Mouse (Mus musculus): Measurements from ENCODE around the gene Ttc9c. TPM values are rescaled to one million over a fixed set of nuclear protein-coding genes. Genes with fewer than 3 reads are reported as not detected.
A peak's percentile ranks its signal among the peaks of the same experiment; 100 is the strongest.

The Ttc9c gene
- 10 to 100 TPM; 33.1 to 33.3 TPM for total RNA-seq (2021)

DNA sequence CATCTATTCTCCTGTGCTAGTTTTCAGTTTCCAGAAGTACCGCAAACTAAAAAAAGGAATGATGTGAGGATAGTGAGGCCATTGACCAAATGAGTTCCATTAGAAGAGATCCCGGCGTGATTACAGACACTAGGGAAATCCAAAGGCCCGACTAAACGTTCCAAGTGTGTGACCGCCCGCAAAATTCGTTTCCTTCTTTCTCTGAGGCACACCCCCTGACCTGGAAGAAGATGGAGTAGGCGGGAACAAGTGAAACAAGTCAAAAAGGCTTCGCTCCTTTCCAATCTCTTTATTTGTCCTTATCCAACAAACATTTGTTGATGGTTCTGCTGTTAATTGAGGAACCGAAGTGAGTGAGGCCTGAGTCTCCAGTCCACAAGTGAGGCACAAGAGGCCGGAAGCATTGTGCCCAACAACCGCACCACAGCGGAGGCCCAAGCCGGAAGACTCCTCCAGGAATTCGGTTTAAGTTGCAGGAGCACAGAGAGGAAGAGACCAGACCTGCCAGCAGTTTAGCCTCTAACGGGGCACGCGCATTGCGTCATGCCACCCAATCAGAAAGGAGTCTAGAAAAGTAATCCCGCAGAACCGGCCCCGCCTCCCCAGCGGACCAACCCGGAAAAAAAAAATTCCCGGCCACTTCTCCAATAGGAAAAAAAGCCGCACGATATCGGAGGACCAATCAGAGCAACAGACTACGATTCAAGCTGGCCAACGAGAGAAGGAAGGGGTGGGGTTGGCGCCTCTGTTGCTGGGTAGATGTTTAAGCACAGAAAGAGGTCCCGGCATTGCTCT, at the start of gene Ttc9c:
Gene Ttc9c, minus strand, starts transcription at position 533 of the 795 bp plus-strand sequence.
- intact Hi-C loops (cut with DNase I) = no loop called here
- peak; percentile 96 for DNase-seq (ENCODE audit: low spot score in 2 of 2)

DNA sequence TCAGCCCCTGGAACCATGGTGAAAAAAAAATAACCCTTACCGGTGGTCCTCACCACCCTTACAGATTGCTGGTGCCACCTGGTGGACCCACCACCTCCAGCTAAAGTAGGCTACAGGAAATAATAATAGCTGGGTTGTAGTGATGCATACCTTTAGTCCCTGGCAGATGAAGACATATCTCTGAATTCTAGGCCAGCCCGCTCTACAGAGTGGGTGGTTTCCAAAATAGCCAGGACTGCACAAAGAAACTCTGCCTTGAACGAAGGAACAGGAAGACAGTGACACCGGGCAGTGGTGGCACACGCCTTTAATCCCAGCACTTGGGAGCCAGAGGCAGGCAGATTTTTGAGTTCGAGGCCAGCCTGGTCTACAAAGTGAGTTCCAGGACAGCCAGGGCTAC, 45.1 kb upstream of the Ttc9c start:
- intact Hi-C loops (cut with DNase I) = no loop called here
- no peak for DNase-seq (ENCODE audit: low spot score in 2 of 2)

DNA sequence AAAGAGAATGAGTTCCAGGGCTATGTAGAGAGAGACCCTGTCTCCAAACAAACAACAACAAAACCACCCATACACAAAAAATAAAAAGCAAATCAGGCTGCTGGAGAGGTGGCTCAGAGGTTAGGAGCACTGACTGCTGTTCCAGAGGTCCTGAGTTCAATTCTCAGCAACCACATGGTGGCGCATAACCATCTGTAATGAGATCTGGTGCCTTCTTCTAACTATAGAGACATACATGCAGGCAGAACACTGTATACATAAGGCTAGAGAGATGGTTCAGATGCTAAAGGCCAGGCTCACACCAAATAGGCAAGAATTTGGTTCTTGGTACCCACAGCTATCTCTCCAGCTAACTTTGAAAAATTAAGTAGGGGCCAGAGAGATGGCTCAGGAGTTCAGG, 39.9 kb upstream of the Ttc9c start:
- intact Hi-C loops (cut with DNase I) = loop anchor here (5.0 kb wide), 1 partner anchor 253 kb away; no protein-coding TSS in a partner anchor
- no peak for DNase-seq (ENCODE audit: low spot score in 2 of 2)

GRCm38 (mm10) chr19:8857689-8858088, 38.6 kb upstream of the Ttc9c start:
- intact Hi-C loops (cut with DNase I) = loop anchor here (5.0 kb wide), 1 partner anchor 255 kb away; no protein-coding TSS in a partner anchor
- DNase-seq (ENCODE audit: low spot score in 2 of 2) = no peak

GRCm38 (mm10) chr19:8853117-8853516, 34.0 kb upstream of the Ttc9c start:
- intact Hi-C loops (cut with DNase I) = no loop called here
- no peak for DNase-seq (ENCODE audit: low spot score in 2 of 2)

DNA sequence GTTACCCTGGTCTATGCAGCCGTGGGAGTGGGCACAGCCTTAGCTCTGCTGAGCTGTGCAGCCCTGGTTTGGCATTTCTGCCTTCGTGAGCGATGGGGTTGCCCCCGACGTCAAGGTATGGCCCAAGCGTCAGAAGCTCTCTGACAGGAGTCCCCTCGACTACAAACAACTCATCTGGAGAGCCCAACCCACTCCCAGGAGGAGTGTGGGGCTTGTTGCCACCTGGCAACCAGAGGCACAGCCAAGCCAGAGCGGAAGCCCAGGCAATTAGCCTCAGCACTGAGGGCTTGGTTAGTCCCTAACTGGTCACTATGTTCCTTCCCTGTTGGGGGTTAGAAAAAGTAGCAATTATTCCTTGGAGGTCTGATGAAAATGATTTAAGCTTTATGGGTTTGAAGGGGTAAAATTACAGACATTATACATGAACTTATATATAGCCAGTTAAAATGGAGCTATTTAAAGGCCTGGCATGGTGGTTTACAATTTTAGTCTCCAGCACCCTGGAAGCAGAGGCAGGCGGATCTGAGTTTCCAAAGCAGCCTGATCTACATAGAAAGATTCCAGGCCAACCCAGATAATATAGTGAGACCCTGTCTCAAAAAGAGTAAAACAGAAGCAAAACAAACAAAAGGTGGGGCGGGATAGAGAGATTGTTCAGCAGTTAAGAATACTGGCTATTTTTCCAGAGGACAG, 33.2 kb upstream of the Ttc9c start:
- no peak for DNase-seq (ENCODE audit: low spot score in 2 of 2)
- intact Hi-C loops (cut with DNase I) = no loop called here

DNA sequence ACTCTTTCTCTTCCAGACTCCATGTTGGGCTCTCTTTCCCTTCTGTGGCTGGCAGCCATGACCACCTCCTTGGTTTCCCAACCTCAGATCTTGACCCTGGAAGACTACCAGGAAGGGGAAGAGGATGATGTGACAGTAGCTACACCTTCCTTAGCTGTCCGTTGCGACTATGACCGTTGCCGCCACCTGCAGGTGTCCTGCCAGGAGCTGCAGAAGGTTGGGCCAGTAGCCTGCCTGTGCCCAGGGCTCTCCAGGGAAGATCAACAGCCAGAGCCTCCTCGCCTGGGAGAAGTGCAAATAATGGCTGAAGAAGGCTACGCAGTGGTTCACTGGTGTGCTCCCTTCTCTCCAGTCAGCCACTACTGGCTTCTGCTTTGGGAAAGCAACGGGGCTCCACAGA, 32.5 kb upstream of the Ttc9c start:
- DNase-seq (ENCODE audit: low spot score in 2 of 2) = no peak
- intact Hi-C loops (cut with DNase I) = no loop called here

DNA sequence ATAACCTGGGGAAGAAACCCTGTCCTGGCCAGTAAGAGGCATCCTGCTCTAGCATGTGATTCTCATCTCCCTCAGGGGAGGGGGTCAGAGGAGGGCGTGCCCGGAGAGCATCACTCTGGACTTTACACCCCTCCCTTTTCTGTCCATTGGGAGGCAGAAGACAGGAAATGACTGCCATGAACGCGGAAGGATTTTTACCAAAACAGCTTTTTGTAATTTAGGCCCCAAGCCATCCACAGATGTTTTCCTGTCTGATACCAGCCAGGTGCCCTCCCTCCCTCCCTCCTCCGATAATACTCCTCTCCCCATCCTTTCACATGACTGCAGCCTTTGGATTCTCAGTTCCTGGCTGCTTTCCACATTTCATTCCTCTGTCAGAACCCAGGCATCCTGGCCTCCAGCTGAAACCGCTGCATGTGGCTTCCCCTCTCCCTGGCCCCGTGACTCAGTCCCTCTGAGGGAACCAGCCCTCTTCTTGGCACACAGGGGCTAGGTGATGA, 31.3 kb upstream of the Ttc9c start, which contains the start of gene Lrrn4cl:
Gene Lrrn4cl, plus strand, starts transcription at position 367 of the 500 bp plus-strand sequence.
- intact Hi-C loops (cut with DNase I) = no loop called here
- no peak for DNase-seq (ENCODE audit: low spot score in 2 of 2)

DNA sequence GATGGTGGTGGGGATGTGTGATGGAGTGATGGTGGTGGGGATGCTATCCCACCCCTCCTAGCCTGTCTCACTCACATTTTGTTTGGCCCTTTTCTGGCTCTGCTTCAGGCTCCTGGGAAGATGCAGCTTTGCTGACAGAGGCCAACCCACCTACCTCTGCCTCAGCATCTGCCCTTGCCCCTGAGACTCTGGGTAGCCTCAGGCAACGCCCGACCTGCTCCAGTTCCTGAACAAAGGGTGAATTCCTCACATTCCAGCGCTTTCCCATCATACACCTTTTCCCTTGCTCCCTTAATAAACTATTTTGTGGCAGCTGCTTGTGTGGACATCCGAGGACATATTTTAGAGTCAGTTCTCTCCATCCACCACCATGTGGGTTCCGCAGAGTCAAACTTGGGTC, 29.2 kb upstream of the Ttc9c start:
- no peak for DNase-seq (ENCODE audit: low spot score in 2 of 2)
- intact Hi-C loops (cut with DNase I) = no loop called here

- intact Hi-C loops (cut with DNase I) = loop anchor here (5.0 kb wide), 1 partner anchor 53 kb away; the partner anchor contains the start of gene Ganab
These were observed 25.4 kb upstream of the Ttc9c start for GRCm38 (mm10) chr19:8844371-8845129.

DNA sequence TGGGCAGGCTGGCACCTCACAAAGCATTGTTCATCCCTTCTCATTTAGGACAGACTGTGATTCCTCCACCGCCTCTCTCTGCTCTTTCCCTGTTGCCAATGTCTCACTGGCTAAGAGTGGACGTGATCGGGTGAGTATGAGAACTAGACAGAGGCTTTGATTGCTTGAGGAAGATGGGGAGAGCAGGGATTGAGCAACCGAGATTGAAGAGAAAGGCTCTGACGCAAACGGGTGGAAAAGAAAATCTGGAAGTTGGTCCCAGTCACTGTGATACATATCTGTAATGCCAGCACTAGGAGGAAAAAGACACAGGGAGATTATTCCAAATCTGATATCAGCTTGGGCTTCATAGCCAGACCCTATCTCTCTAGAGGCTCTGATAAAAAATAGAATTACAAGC, 23.8 kb upstream of the Ttc9c start:
- intact Hi-C loops (cut with DNase I) = loop anchor here (5.0 kb wide), 1 partner anchor 54 kb away; the partner anchor contains the start of gene Ganab
- DNase-seq (ENCODE audit: low spot score in 2 of 2) = no peak

More at GRCm38 (mm10) chr19:8844371-8845129, 25.4 kb upstream of the Ttc9c start:
- DNase-seq (ENCODE audit: low spot score in 2 of 2) = peak; percentile 62 to 75

DNA sequence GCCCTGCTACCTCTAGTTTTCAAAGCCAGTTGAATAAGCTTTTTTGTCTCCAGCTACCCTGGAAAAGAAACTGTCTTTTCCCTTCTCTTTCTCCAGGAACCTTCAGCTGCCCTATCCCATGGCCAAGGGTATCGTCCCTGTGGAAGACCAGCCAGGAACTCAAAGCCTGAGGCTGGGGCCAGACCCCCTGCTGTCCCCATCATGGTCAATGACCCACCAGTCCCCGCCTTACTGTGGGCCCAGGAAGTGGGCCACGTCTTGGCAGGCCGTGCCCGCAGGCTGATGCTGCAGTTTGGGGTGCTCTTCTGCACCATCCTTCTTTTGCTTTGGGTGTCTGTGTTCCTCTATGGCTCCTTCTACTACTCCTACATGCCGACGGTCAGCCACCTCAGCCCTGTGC, 21.9 kb upstream of the Ttc9c start:
- DNase-seq (ENCODE audit: low spot score in 2 of 2) = no peak
- intact Hi-C loops (cut with DNase I) = loop anchor here (5.0 kb wide), 1 partner anchor 56 kb away; the partner anchor contains the start of gene Ganab

- DNase-seq (ENCODE audit: low spot score in 2 of 2) = peak; percentile 79
- intact Hi-C loops (cut with DNase I) = loop anchor here (2.0 to 5.0 kb wide), 3 partner anchors 19 to 112 kb away; partner anchors contain the start of genes Ganab, Hnrnpul2 and Tut1
These were observed 21.0 kb upstream of the Ttc9c start for GRCm38 (mm10) chr19:8839908-8840791.

GRCm38 (mm10) chr19:8839103-8839907, 20.2 kb upstream of the Ttc9c start, which contains the start of gene Gng3:
Gene Gng3, minus strand, starts transcription at chr19:8839194.
- intact Hi-C loops (cut with DNase I) = loop anchor here (2.0 to 5.0 kb wide), 2 partner anchors 19 to 113 kb away; partner anchors contain the start of genes Hnrnpul2 and Tut1

DNA sequence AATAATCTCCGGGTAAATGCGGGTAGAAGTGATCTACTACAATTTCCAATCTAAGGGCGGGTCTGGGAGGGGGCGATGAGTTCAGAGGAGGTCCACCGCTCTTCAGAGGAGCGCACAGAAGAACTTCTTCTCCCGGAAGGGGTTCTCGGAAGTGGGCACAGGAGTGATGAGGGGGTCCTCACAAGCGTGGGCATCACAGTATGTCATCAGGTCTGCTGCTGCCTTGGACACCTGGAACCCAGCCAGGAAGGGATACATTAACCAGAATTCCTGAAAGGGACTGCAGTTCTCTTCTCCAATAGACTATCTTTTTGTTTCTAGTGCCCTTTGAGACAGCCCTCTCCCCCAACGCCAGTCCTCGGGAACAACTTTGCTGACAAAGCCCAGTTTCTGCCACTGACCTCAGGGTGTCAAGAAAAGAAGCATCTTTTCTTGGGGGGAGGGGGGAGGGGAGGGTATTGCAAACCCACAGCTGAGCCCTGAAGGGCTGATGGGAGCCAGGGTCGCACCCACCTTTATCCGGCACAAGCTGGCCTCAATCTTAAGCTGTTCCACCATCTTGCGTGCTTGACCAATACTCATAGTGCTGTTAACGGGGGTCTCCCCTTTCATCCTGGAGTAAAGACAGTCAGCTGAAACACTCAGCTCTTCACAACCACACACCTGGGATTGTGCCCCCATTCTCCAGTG, 19.1 kb upstream of the Ttc9c start:
- intact Hi-C loops (cut with DNase I) = loop anchor here (2.0 to 5.0 kb wide), 2 partner anchors 17 to 114 kb away; partner anchors contain the start of genes Hnrnpul2 and Tut1
- DNase-seq (ENCODE audit: low spot score in 2 of 2) = peak in 1 of 2 experiments; percentile 39

More at GRCm38 (mm10) chr19:8839103-8839907, 20.2 kb upstream of the Ttc9c start, which contains the start of gene Gng3:
- peak; percentile 85 to 87 for DNase-seq (ENCODE audit: low spot score in 2 of 2)

- peak; percentile 81 to 87 for DNase-seq (ENCODE audit: low spot score in 2 of 2)
- intact Hi-C loops (cut with DNase I) = loop anchor here (5.0 kb wide), 1 partner anchor 115 kb away; the partner anchor contains the start of gene Tut1
These were observed 18.2 kb upstream of the Ttc9c start, which contains the start of gene Bscl2 for GRCm38 (mm10) chr19:8837251-8837791. Gene Bscl2, plus strand, starts transcription at chr19:8837467.
